Mouse (Mus musculus): Measurements from ENCODE around the gene Gm45062.

The Gm45062 gene

GRCm38 (mm10) chr6:8474820-8475219 is 215.6 kb downstream of the Gm45062 start:
- DNase-seq (ENCODE audit: low read depth), result no peak

GRCm38 (mm10) chr6:8479176-8479575 is 219.9 kb downstream of the Gm45062 start:
- DNase-seq (ENCODE audit: low read depth), result no peak

- peak; percentile 28 for DNase-seq (ENCODE audit: low read depth)
These were observed 225.4 kb downstream of the Gm45062 start for GRCm38 (mm10) chr6:8484437-8485275.

- DNase-seq (ENCODE audit: low read depth), result peak; percentile 9
These were observed 226.3 kb downstream of the Gm45062 start for GRCm38 (mm10) chr6:8485414-8486175.

GRCm38 (mm10) chr6:8486391-8487043 is 227.3 kb downstream of the Gm45062 start:
- no peak for DNase-seq (ENCODE audit: low read depth)

- DNase-seq (ENCODE audit: low read depth), result no peak
These were observed 228.0 kb downstream of the Gm45062 start for GRCm38 (mm10) chr6:8487044-8487853.

- no peak for DNase-seq (ENCODE audit: low read depth)
These were observed 229.0 kb downstream of the Gm45062 start for GRCm38 (mm10) chr6:8488249-8488648.

GRCm38 (mm10) chr6:8489266-8489665 is 230.0 kb downstream of the Gm45062 start:
- DNase-seq (ENCODE audit: low read depth), result no peak

- peak; percentile 11 for DNase-seq (ENCODE audit: low read depth)
These were observed 230.8 kb downstream of the Gm45062 start for GRCm38 (mm10) chr6:8489938-8490585.

GRCm38 (mm10) chr6:8492248-8492647 is 233.0 kb downstream of the Gm45062 start:
- DNase-seq (ENCODE audit: low read depth), result no peak

GRCm38 (mm10) chr6:8495109-8495826 is 236.0 kb downstream of the Gm45062 start:
- no peak for DNase-seq (ENCODE audit: low read depth)

GRCm38 (mm10) chr6:8495827-8496222 is 236.6 kb downstream of the Gm45062 start:
- no peak for DNase-seq (ENCODE audit: low read depth)

- no peak for DNase-seq (ENCODE audit: low read depth)
These were observed 238.1 kb downstream of the Gm45062 start for GRCm38 (mm10) chr6:8497234-8497867.

GRCm38 (mm10) chr6:8497868-8498257 is 238.6 kb downstream of the Gm45062 start:
- no peak for DNase-seq (ENCODE audit: low read depth)

- DNase-seq (ENCODE audit: low read depth), result no peak
These were observed 239.7 kb downstream of the Gm45062 start for GRCm38 (mm10) chr6:8498961-8499360.

- no peak for DNase-seq (ENCODE audit: low read depth)
These were observed 244.7 kb downstream of the Gm45062 start for GRCm38 (mm10) chr6:8503953-8504352.

- DNase-seq (ENCODE audit: low read depth), result no peak
These were observed 245.4 kb downstream of the Gm45062 start for GRCm38 (mm10) chr6:8504521-8505228.

GRCm38 (mm10) chr6:8506631-8507030 is 247.4 kb downstream of the Gm45062 start:
- DNase-seq (ENCODE audit: low read depth), result no peak

- DNase-seq (ENCODE audit: low read depth), result peak; percentile 95
These were observed 249.8 kb downstream of the Gm45062 start for GRCm38 (mm10) chr6:8508883-8509536.
